Mouse (Mus musculus): ENCODE measurements around the gene Fktn.

DNA sequence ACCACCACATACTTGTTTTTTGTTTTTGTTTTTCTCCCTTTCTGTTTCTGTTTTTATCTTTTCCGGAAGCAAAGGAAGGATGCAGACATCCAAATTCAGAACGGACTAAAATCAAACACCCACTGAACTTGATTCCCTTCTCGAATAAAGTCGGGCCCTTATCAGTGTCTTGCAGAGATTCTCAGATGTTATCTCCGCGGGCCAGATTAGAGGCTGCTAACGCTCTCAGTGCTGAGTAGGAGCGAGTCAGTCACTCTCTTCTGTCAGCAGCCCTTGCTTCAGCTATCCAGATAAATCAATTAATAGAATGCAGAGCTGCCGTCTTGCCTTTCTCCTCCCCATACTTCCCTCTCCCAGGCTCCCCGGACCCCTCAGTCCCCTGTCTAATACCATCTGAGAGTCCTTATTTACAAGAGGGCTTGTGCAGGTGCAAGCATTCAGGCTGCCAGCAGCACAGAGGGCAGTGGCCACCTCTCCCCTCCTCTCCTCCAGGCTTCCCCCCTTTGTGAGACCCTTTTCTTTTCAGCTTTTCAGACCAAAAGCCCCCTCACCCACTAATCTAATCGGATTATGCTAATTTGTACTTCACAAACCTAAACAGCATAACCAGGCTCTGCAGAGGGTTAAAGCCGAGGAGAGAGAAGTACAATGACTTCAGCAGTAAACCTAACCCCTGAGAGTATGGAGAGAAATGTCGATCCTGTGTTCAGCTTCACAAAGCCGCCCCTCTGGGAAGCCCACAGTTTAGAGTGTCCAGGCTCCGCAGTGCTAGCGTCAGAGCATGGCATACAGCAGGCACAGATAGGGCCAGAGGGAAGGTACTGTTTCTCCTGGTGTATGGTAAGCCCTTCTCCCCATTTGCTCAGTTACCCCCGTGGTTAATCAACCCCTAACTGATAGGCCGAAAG lies 83.3 kb downstream of the Fktn start:
- no peak for TF ChIP-seq CTCF (IDR thresholded peaks at IDR 0.05; ENCODE audit: insufficient read depth, low read length)
- TF ChIP-seq POLR2A (IDR thresholded peaks at IDR 0.05; ENCODE audit: borderline replicate concordance, extremely low read depth, low read depth, low read length): no peak
